Mouse (Mus musculus): ENCODE data around the gene Sptan1.

DNA sequence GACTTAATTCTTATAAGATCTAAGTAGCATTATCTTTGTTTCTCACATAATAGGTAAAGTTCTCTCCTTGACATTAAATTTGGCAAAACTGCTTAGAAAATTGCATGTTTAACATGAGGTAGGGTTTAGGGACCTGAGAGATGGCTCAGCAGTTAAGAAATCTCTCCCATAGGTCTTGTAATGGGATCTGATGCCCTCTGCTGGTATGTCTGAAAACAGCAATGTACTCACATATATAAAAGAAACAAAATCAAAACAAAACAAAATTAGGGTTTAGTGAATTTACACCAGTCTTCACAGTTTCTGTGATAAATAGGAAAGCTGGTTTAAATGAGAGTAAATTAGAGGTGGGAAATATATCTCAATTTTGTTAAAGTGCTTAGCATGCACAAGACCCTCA lies 11.9 kb downstream of the Sptan1 start:
- TF ChIP-seq CTCF (IDR thresholded peaks at IDR 0.05; ENCODE audit: low read depth) (peak; percentile 67), EP300 (IDR thresholded peaks at IDR 0.05; ENCODE audit: low read depth) (no peak)
